Mouse (Mus musculus) midbrain, embryonic 11.5 days (tissue): ENCODE measurements at regions not wholly inside any gene's neighbourhood (a gene's known extent, or its start where the extent isn't known, plus 50 kb on each side); places are given as distances from the start of the nearest gene placed in this dataset.

Experiments
- ATAC-seq: fragments of 200-750 bp; cut with Nextera tagmentation; 2 replicates; pipeline ENCODE4 v1.8.0; 2017; ENCODE audit warnings: moderate TSS enrichment, moderate library complexity; ENCODE audit not compliant: low FRiP score
- DNase-seq: peaks from one replicate; pipeline ENCODE4 v3.0.0; 2015; ENCODE audit warnings: low spot score; ENCODE audit errors: missing footprints
- H3K27ac ChIP-seq: fragments of 300-500 bp; sonication (generic); 2 replicates; pipeline ENCODE4 v1.5.1; 2014; ENCODE audit warnings: low read depth, low read length
- H3K27me3 ChIP-seq: fragments of 300-500 bp; sonication (generic); 2 replicates; pipeline ENCODE4 v1.6.1; 2014; ENCODE audit warnings: mild to moderate bottlenecking, low read length, moderate library complexity, mixed read lengths; ENCODE audit not compliant: control insufficient read depth, insufficient read depth
- H3K36me3 ChIP-seq: fragments of 300-500 bp; sonication (generic); 2 replicates; pipeline ENCODE4 v1.6.1; 2014; ENCODE audit warnings: mild to moderate bottlenecking, low read length, moderate library complexity, mixed read lengths; ENCODE audit not compliant: control insufficient read depth, insufficient read depth
- H3K4me1 ChIP-seq: fragments of 300-500 bp; sonication (generic); 2 replicates; pipeline ENCODE4 v1.6.1; 2014; ENCODE audit warnings: low read length; ENCODE audit not compliant: control insufficient read depth, insufficient read depth
- H3K4me2 ChIP-seq: fragments of 300-500 bp; sonication (generic); 2 replicates; pipeline ENCODE4 v1.6.1; 2014; ENCODE audit warnings: mild to moderate bottlenecking, moderate library complexity
- H3K4me3 ChIP-seq: fragments of 300-500 bp; sonication (generic); 2 replicates; pipeline ENCODE4 v1.5.1; 2014; ENCODE audit warnings: low read depth, low read length
- H3K9ac ChIP-seq: fragments of 300-500 bp; sonication (generic); 2 replicates; pipeline ENCODE4 v1.6.1; 2014; ENCODE audit warnings: low read length
- H3K9me3 ChIP-seq: fragments of 300-500 bp; sonication (generic); 2 replicates; pipeline ENCODE4 v1.6.1; 2016; ENCODE audit warnings: low read length; ENCODE audit not compliant: control insufficient read depth
- WGBS: fragments of 180-500 bp; shearing (Covaris S2); extraction: QIAGEN DNeasy Blood & Tissue Kit; methylation state at CpG from one replicate; pipeline ENCODE4 v1.1.7; 2014; 5-methylcytosine and 5-hydroxymethylcytosine counted together

- no peak overlapping the region for H3K9ac ChIP-seq
- no peak overlapping the region for H3K4me3 ChIP-seq
- H3K9me3 ChIP-seq, result no peaks in the 10 kb centered on the region
- H3K36me3 ChIP-seq, result no peaks in the 10 kb centered on the region
- ATAC-seq (no peak), DNase-seq (no peak)
- no peak overlapping the region for H3K27ac ChIP-seq
- no peaks in the 10 kb centered on the region for H3K27me3 ChIP-seq
- H3K4me2 ChIP-seq, result no peak overlapping the region
- H3K4me1 ChIP-seq, result peaks cover 3% of the 10 kb centered on the region
- 98% methylated on average over 2 of the region's 2 CpGs for WGBS
These were observed 75.0 kb upstream of the Glce start for GRCm38 (mm10) chr9:62197486-62197885.

- ATAC-seq (no peak), DNase-seq (no peak)
- no peak overlapping the region for H3K27ac ChIP-seq
These were observed 70.0 kb upstream of the Glce start for GRCm38 (mm10) chr9:62192424-62192892.

GRCm38 (mm10) chr9:62190474-62190873 is 68.0 kb upstream of the Glce start:
- Histone ChIP-seq H3K27ac (no peak overlapping the region), H3K4me3 (no peak overlapping the region), H3K9me3 (no peaks in the 10 kb centered on the region), H3K4me2 (no peak overlapping the region), H3K27me3 (no peaks in the 10 kb centered on the region), H3K9ac (no peak overlapping the region), H3K4me1 (peaks cover 11% of the 10 kb centered on the region), H3K36me3 (no peaks in the 10 kb centered on the region)
- DNase-seq, result no peak
- WGBS, result 20% methylated on average over 6 of the region's 6 CpGs
- ATAC-seq, result no peak

More at GRCm38 (mm10) chr9:62192424-62192892, 70.0 kb upstream of the Glce start:
- Histone ChIP-seq H3K4me3 (no peak overlapping the region), H3K4me2 (no peak overlapping the region), H3K9ac (no peak overlapping the region), H3K4me1 (peaks cover 11% of the 10 kb centered on the region), H3K9me3 (no peaks in the 10 kb centered on the region), H3K36me3 (no peaks in the 10 kb centered on the region), H3K27me3 (no peaks in the 10 kb centered on the region)
- WGBS, result 3% methylated on average over 6 of the region's 6 CpGs

GRCm38 (mm10) chr9:62188835-62189234 is 66.4 kb upstream of the Glce start:
- ATAC-seq (no peak), DNase-seq (no peak)
- peaks cover 11% of the 10 kb centered on the region for H3K4me1 ChIP-seq
- no peaks in the 10 kb centered on the region for H3K9me3 ChIP-seq
- no peak overlapping the region for H3K4me3 ChIP-seq
- no peak overlapping the region for H3K4me2 ChIP-seq
- no peaks in the 10 kb centered on the region for H3K36me3 ChIP-seq
- no peak overlapping the region for H3K27ac ChIP-seq
- H3K27me3 ChIP-seq, result no peaks in the 10 kb centered on the region
- no peak overlapping the region for H3K9ac ChIP-seq
- WGBS, result 70% methylated on average over 6 of the region's 6 CpGs

GRCm38 (mm10) chr9:62188379-62188778 is 65.9 kb upstream of the Glce start:
- no peak overlapping the region for H3K27ac ChIP-seq
- no peak overlapping the region for H3K9ac ChIP-seq
- WGBS, result 80% methylated on average over 3 of the region's 3 CpGs
- H3K36me3 ChIP-seq, result no peaks in the 10 kb centered on the region
- ATAC-seq (no peak), DNase-seq (no peak)
- H3K4me1 ChIP-seq, result peaks cover 11% of the 10 kb centered on the region
- H3K9me3 ChIP-seq, result no peaks in the 10 kb centered on the region
- no peaks in the 10 kb centered on the region for H3K27me3 ChIP-seq
- H3K4me2 ChIP-seq, result no peak overlapping the region
- no peak overlapping the region for H3K4me3 ChIP-seq

GRCm38 (mm10) chr9:62186886-62187285 is 64.4 kb upstream of the Glce start:
- H3K9ac ChIP-seq, result no peak overlapping the region
- 77% methylated on average over 4 of the region's 4 CpGs for WGBS
- no peak overlapping the region for H3K27ac ChIP-seq
- DNase-seq (no peak), ATAC-seq (no peak)
- H3K4me3 ChIP-seq, result no peak overlapping the region
- H3K27me3 ChIP-seq, result no peaks in the 10 kb centered on the region
- peaks cover 7% of the 10 kb centered on the region for H3K4me1 ChIP-seq
- no peaks in the 10 kb centered on the region for H3K9me3 ChIP-seq
- H3K4me2 ChIP-seq, result no peak overlapping the region
- no peaks in the 10 kb centered on the region for H3K36me3 ChIP-seq

- Histone ChIP-seq H3K4me2 (no peak overlapping the region), H3K27ac (no peak overlapping the region), H3K4me1 (peaks cover 13% of the 10 kb centered on the region), H3K9ac (no peak overlapping the region), H3K27me3 (no peaks in the 10 kb centered on the region), H3K9me3 (no peaks in the 10 kb centered on the region), H3K4me3 (no peak overlapping the region), H3K36me3 (no peaks in the 10 kb centered on the region)
- ATAC-seq (no peak), DNase-seq (no peak)
- 45% methylated on average over 7 of the region's 7 CpGs for WGBS
These were observed 63.2 kb upstream of the Glce start for GRCm38 (mm10) chr9:62185516-62186280.

- Histone ChIP-seq H3K27me3 (no peaks in the 10 kb centered on the region), H3K36me3 (no peaks in the 10 kb centered on the region), H3K9me3 (no peaks in the 10 kb centered on the region), H3K27ac (peak overlapping the region; percentile 37; the same call in 1 of the 2 replicates), H3K4me2 (no peak overlapping the region), H3K4me3 (no peak overlapping the region), H3K4me1 (peaks cover 12% of the 10 kb centered on the region), H3K9ac (no peak overlapping the region)
- DNase-seq (no peak), ATAC-seq (peak; percentile 48; the same call in 1 of the 2 replicates)
- 45% methylated on average over 9 of the region's 9 CpGs for WGBS
These were observed 58.9 kb upstream of the Glce start for GRCm38 (mm10) chr9:62181182-62181830.

GRCm38 (mm10) chr9:62180456-62181181 is 58.2 kb upstream of the Glce start:
- 60% methylated on average over 11 of the region's 11 CpGs for WGBS
- Histone ChIP-seq H3K4me1 (peaks cover 12% of the 10 kb centered on the region), H3K4me3 (no peak overlapping the region), H3K27me3 (no peaks in the 10 kb centered on the region), H3K9me3 (no peaks in the 10 kb centered on the region), H3K4me2 (no peak overlapping the region), H3K27ac (no peak overlapping the region; the same call in 1 of the 2 replicates), H3K36me3 (no peaks in the 10 kb centered on the region), H3K9ac (no peak overlapping the region)
- no peak for DNase-seq
- peak; percentile 69; the same call in 1 of the 2 replicates for ATAC-seq
